Comparison of ENCODE assay signal across 25 mouse cellular contexts in genomic region chr5:100562702-100563101, GRCm38 (mm10).
"Had no signal": no experiment of that assay in that cellular context is flagged by ENCODE, and none has a peak within 500 bp of the region (broad histone marks: within the 10 kb centered on the region; RNA-seq: fewer than 3 reads in every experiment).

No protein-coding gene starts in this region.

- H3K9me3 ChIP-seq: limb, embryonic 12.5 days; limb, embryonic 15.5 days; midbrain, embryonic 12.5 days; midbrain, embryonic 15.5 days; neural tube, embryonic 12.5 days; neural tube, embryonic 15.5 days; stomach, embryonic 15.5 days had no signal

- H3K36me3 ChIP-seq: limb, embryonic 12.5 days; limb, embryonic 15.5 days; midbrain, embryonic 12.5 days; midbrain, embryonic 15.5 days; neural tube, embryonic 12.5 days; neural tube, embryonic 15.5 days; stomach, embryonic 15.5 days had no signal

- H3K27ac ChIP-seq: hindbrain, postnatal 0 days; limb, embryonic 12.5 days; limb, embryonic 15.5 days; liver, embryonic 14.5 days; macrophage; midbrain, embryonic 12.5 days; midbrain, embryonic 15.5 days; neural tube, embryonic 12.5 days; neural tube, embryonic 15.5 days; stomach, embryonic 15.5 days had no signal

- H3K4me3 ChIP-seq: limb, embryonic 12.5 days; limb, embryonic 15.5 days; midbrain, embryonic 12.5 days; midbrain, embryonic 15.5 days; neural tube, embryonic 12.5 days; neural tube, embryonic 15.5 days; stomach, embryonic 15.5 days had no signal

- ATAC-seq: hindbrain, postnatal 0 days; inflammation-experienced regulatory T-cells, adult 6 months; intestine, embryonic 16.5 days; liver, postnatal 0 days; lung, postnatal 0 days; midbrain, embryonic 15.5 days had no signal

- H3K4me2 ChIP-seq: limb, embryonic 12.5 days; limb, embryonic 15.5 days; liver, embryonic 11.5 days; lung, embryonic 14.5 days; midbrain, embryonic 12.5 days; midbrain, embryonic 15.5 days; neural tube, embryonic 12.5 days; neural tube, embryonic 15.5 days; stomach, embryonic 15.5 days had no signal

- DNase-seq: kidney, adult 18-20 months; kidney, postnatal 14 days; left cerebral cortex, postnatal 4 days; liver, postnatal 0 days; lung, embryonic 14.5 days; right cerebral cortex, adult 18-20 months; right cerebral cortex, postnatal 14 days; right cerebral cortex, postnatal 4 days; thymus, adult 2 months; thymus, postnatal 14 days; thymus, postnatal 4 days had no signal

- H3K27me3 ChIP-seq: limb, embryonic 12.5 days; limb, embryonic 15.5 days; midbrain, embryonic 12.5 days; midbrain, embryonic 15.5 days; neural tube, embryonic 12.5 days; neural tube, embryonic 15.5 days; stomach, embryonic 15.5 days had no signal

- H3K4me1 ChIP-seq: limb, embryonic 12.5 days; limb, embryonic 15.5 days; midbrain, embryonic 12.5 days; midbrain, embryonic 15.5 days; neural tube, embryonic 12.5 days; neural tube, embryonic 15.5 days had no signal

- H3K9ac ChIP-seq: limb, embryonic 12.5 days; limb, embryonic 15.5 days; liver, embryonic 14.5 days; liver, postnatal 0 days; lung, embryonic 14.5 days; midbrain, embryonic 12.5 days; midbrain, embryonic 15.5 days; neural tube, embryonic 12.5 days; neural tube, embryonic 15.5 days; stomach, embryonic 15.5 days had no signal
